Mouse (Mus musculus): Measurements from ENCODE around the gene Chn2. TPM values are rescaled to one million over a fixed set of nuclear protein-coding genes. Genes with fewer than 3 reads are reported as not detected.

The Chn2 gene
- polyA plus RNA-seq, 1 experiment from 2014 or later = 9.8 TPM

- Histone ChIP-seq H3K4me2 (ENCODE audit: low read depth, severe bottlenecking) (no peak overlapping the region), H3K4me3 (ENCODE audit: low read depth, low read length) (no peak overlapping the region), H3K36me3 (ENCODE audit: control insufficient read depth, insufficient read depth, low read length) (no peaks in the 10 kb centered on the region), H3K27me3 (ENCODE audit: control insufficient read depth, insufficient read depth, low read length) (no peaks in the 10 kb centered on the region), H3K27ac (replicated peaks; ENCODE audit: low read depth, low read length) (no peak overlapping the region), H3K9me3 (ENCODE audit: control insufficient read depth, low read length) (no peaks in the 10 kb centered on the region), H3K9ac (ENCODE audit: low read length) (no peak overlapping the region), H3K4me1 (ENCODE audit: control insufficient read depth, insufficient read depth, low read length) (no peaks in the 10 kb centered on the region)
- ATAC-seq (ENCODE audit: insufficient number of reproducible peaks, low FRiP score, low TSS enrichment, low read depth) = no peak
- 77% methylated on average over 10 of the region's 10 CpGs for WGBS
- no peak for DNase-seq (ENCODE audit: low spot score)
Observed at GRCm38 (mm10) chr6:54057661-54058060, 18.3 kb downstream of the Chn2 start.

- Histone ChIP-seq H3K9me3 (ENCODE audit: control insufficient read depth, low read length) (no peaks in the 10 kb centered on the region), H3K9ac (ENCODE audit: low read length) (no peak overlapping the region), H3K27ac (replicated peaks; ENCODE audit: low read depth, low read length) (no peak overlapping the region), H3K4me2 (ENCODE audit: low read depth, severe bottlenecking) (no peak overlapping the region), H3K4me3 (ENCODE audit: low read depth, low read length) (no peak overlapping the region), H3K27me3 (ENCODE audit: control insufficient read depth, insufficient read depth, low read length) (no peaks in the 10 kb centered on the region), H3K36me3 (ENCODE audit: control insufficient read depth, insufficient read depth, low read length) (no peaks in the 10 kb centered on the region), H3K4me1 (ENCODE audit: control insufficient read depth, insufficient read depth, low read length) (no peaks in the 10 kb centered on the region)
- WGBS = 58% methylated on average over 8 of the region's 8 CpGs
- ATAC-seq (ENCODE audit: insufficient number of reproducible peaks, low FRiP score, low TSS enrichment, low read depth) (no peak), DNase-seq (ENCODE audit: low spot score) (no peak)
Observed at GRCm38 (mm10) chr6:54058837-54059236, 19.5 kb downstream of the Chn2 start.

GRCm38 (mm10) chr6:54060258-54060657 is 20.9 kb downstream of the Chn2 start:
- Histone ChIP-seq H3K9me3 (ENCODE audit: control insufficient read depth, low read length) (no peaks in the 10 kb centered on the region), H3K27me3 (ENCODE audit: control insufficient read depth, insufficient read depth, low read length) (no peaks in the 10 kb centered on the region), H3K27ac (replicated peaks; ENCODE audit: low read depth, low read length) (no peak overlapping the region), H3K9ac (ENCODE audit: low read length) (no peak overlapping the region), H3K36me3 (ENCODE audit: control insufficient read depth, insufficient read depth, low read length) (no peaks in the 10 kb centered on the region), H3K4me2 (ENCODE audit: low read depth, severe bottlenecking) (no peak overlapping the region), H3K4me1 (ENCODE audit: control insufficient read depth, insufficient read depth, low read length) (no peaks in the 10 kb centered on the region), H3K4me3 (ENCODE audit: low read depth, low read length) (no peak overlapping the region)
- WGBS = 85% methylated on average over 3 of the region's 3 CpGs
- no peak for ATAC-seq (ENCODE audit: insufficient number of reproducible peaks, low FRiP score, low TSS enrichment, low read depth)
- DNase-seq (ENCODE audit: low spot score) = no peak

GRCm38 (mm10) chr6:54061375-54061774 is 22.0 kb downstream of the Chn2 start:
- no peak for DNase-seq (ENCODE audit: low spot score)
- Histone ChIP-seq H3K4me1 (ENCODE audit: control insufficient read depth, insufficient read depth, low read length) (no peaks in the 10 kb centered on the region), H3K9me3 (ENCODE audit: control insufficient read depth, low read length) (no peaks in the 10 kb centered on the region), H3K4me2 (ENCODE audit: low read depth, severe bottlenecking) (no peak overlapping the region), H3K27ac (replicated peaks; ENCODE audit: low read depth, low read length) (no peak overlapping the region), H3K9ac (ENCODE audit: low read length) (no peak overlapping the region), H3K36me3 (ENCODE audit: control insufficient read depth, insufficient read depth, low read length) (no peaks in the 10 kb centered on the region), H3K4me3 (ENCODE audit: low read depth, low read length) (no peak overlapping the region), H3K27me3 (ENCODE audit: control insufficient read depth, insufficient read depth, low read length) (no peaks in the 10 kb centered on the region)
- WGBS = 73% methylated on average over 9 of the region's 9 CpGs
- ATAC-seq (ENCODE audit: insufficient number of reproducible peaks, low FRiP score, low TSS enrichment, low read depth) = no peak

GRCm38 (mm10) chr6:54063878-54064277 is 24.5 kb downstream of the Chn2 start:
- Histone ChIP-seq H3K4me2 (ENCODE audit: low read depth, severe bottlenecking) (no peak overlapping the region), H3K4me1 (ENCODE audit: control insufficient read depth, insufficient read depth, low read length) (no peaks in the 10 kb centered on the region), H3K9me3 (ENCODE audit: control insufficient read depth, low read length) (no peaks in the 10 kb centered on the region), H3K9ac (ENCODE audit: low read length) (no peak overlapping the region), H3K4me3 (ENCODE audit: low read depth, low read length) (no peak overlapping the region), H3K27ac (replicated peaks; ENCODE audit: low read depth, low read length) (no peak overlapping the region), H3K27me3 (ENCODE audit: control insufficient read depth, insufficient read depth, low read length) (no peaks in the 10 kb centered on the region), H3K36me3 (ENCODE audit: control insufficient read depth, insufficient read depth, low read length) (no peaks in the 10 kb centered on the region)
- no peak for ATAC-seq (ENCODE audit: insufficient number of reproducible peaks, low FRiP score, low TSS enrichment, low read depth)
- 79% methylated on average over 6 of the region's 6 CpGs for WGBS
- no peak for DNase-seq (ENCODE audit: low spot score)

GRCm38 (mm10) chr6:54067380-54067779 is 28.0 kb downstream of the Chn2 start:
- no peak overlapping the region for H3K4me2 ChIP-seq (ENCODE audit: low read depth, severe bottlenecking)
- H3K4me1 ChIP-seq (ENCODE audit: control insufficient read depth, insufficient read depth, low read length) = no peaks in the 10 kb centered on the region
- no peak overlapping the region for H3K27ac ChIP-seq (replicated peaks; ENCODE audit: low read depth, low read length)
- H3K36me3 ChIP-seq (ENCODE audit: control insufficient read depth, insufficient read depth, low read length) = no peaks in the 10 kb centered on the region
- H3K4me3 ChIP-seq (ENCODE audit: low read depth, low read length) = no peak overlapping the region
- 81% methylated on average over 5 of the region's 5 CpGs for WGBS
- no peaks in the 10 kb centered on the region for H3K27me3 ChIP-seq (ENCODE audit: control insufficient read depth, insufficient read depth, low read length)
- no peak overlapping the region for H3K9ac ChIP-seq (ENCODE audit: low read length)
- DNase-seq (ENCODE audit: low spot score) (no peak), ATAC-seq (ENCODE audit: insufficient number of reproducible peaks, low FRiP score, low TSS enrichment, low read depth) (no peak)
- no peaks in the 10 kb centered on the region for H3K9me3 ChIP-seq (ENCODE audit: control insufficient read depth, low read length)

- no peak for ATAC-seq (ENCODE audit: insufficient number of reproducible peaks, low FRiP score, low TSS enrichment, low read depth)
- no peak overlapping the region for H3K27ac ChIP-seq (replicated peaks; ENCODE audit: low read depth, low read length)
- 76% methylated on average over 5 of the region's 5 CpGs for WGBS
Observed at GRCm38 (mm10) chr6:54068882-54069281, 29.5 kb downstream of the Chn2 start.

GRCm38 (mm10) chr6:54070736-54071135 is 31.4 kb downstream of the Chn2 start:
- no peak for DNase-seq (ENCODE audit: low spot score)
- no peak overlapping the region for H3K27ac ChIP-seq (replicated peaks; ENCODE audit: low read depth, low read length)
- ATAC-seq (ENCODE audit: insufficient number of reproducible peaks, low FRiP score, low TSS enrichment, low read depth) = no peak
- H3K9ac ChIP-seq (ENCODE audit: low read length) = no peak overlapping the region
- no peaks in the 10 kb centered on the region for H3K9me3 ChIP-seq (ENCODE audit: control insufficient read depth, low read length)
- H3K4me3 ChIP-seq (ENCODE audit: low read depth, low read length) = no peak overlapping the region
- no peak overlapping the region for H3K4me2 ChIP-seq (ENCODE audit: low read depth, severe bottlenecking)
- 57% methylated on average over 6 of the region's 6 CpGs for WGBS
- no peaks in the 10 kb centered on the region for H3K27me3 ChIP-seq (ENCODE audit: control insufficient read depth, insufficient read depth, low read length)
- H3K36me3 ChIP-seq (ENCODE audit: control insufficient read depth, insufficient read depth, low read length) = no peaks in the 10 kb centered on the region
- 0 out of 2 replicates have a peak, but pooled peaks cover 3% of the 10 kb centered on the region for H3K4me1 ChIP-seq (ENCODE audit: control insufficient read depth, insufficient read depth, low read length)

More at GRCm38 (mm10) chr6:54068882-54069281, 29.5 kb downstream of the Chn2 start:
- H3K4me2 ChIP-seq (ENCODE audit: low read depth, severe bottlenecking) = no peak overlapping the region
- DNase-seq (ENCODE audit: low spot score) = no peak
- no peak overlapping the region for H3K9ac ChIP-seq (ENCODE audit: low read length)
- H3K9me3 ChIP-seq (ENCODE audit: control insufficient read depth, low read length) = no peaks in the 10 kb centered on the region
- no peaks in the 10 kb centered on the region for H3K4me1 ChIP-seq (ENCODE audit: control insufficient read depth, insufficient read depth, low read length)
- H3K27me3 ChIP-seq (ENCODE audit: control insufficient read depth, insufficient read depth, low read length) = no peaks in the 10 kb centered on the region
- H3K4me3 ChIP-seq (ENCODE audit: low read depth, low read length) = no peak overlapping the region
- H3K36me3 ChIP-seq (ENCODE audit: control insufficient read depth, insufficient read depth, low read length) = no peaks in the 10 kb centered on the region

GRCm38 (mm10) chr6:54071478-54071877 is 32.1 kb downstream of the Chn2 start:
- no peaks in the 10 kb centered on the region for H3K27me3 ChIP-seq (ENCODE audit: control insufficient read depth, insufficient read depth, low read length)
- no peaks in the 10 kb centered on the region for H3K9me3 ChIP-seq (ENCODE audit: control insufficient read depth, low read length)
- H3K36me3 ChIP-seq (ENCODE audit: control insufficient read depth, insufficient read depth, low read length) = no peaks in the 10 kb centered on the region
- 0 out of 2 replicates have a peak, but pooled peaks cover 3% of the 10 kb centered on the region for H3K4me1 ChIP-seq (ENCODE audit: control insufficient read depth, insufficient read depth, low read length)
- WGBS = 86% methylated on average over 4 of the region's 4 CpGs
- DNase-seq (ENCODE audit: low spot score) (no peak), ATAC-seq (ENCODE audit: insufficient number of reproducible peaks, low FRiP score, low TSS enrichment, low read depth) (no peak)
- H3K4me3 ChIP-seq (ENCODE audit: low read depth, low read length) = no peak overlapping the region
- H3K4me2 ChIP-seq (ENCODE audit: low read depth, severe bottlenecking) = no peak overlapping the region
- no peak overlapping the region for H3K9ac ChIP-seq (ENCODE audit: low read length)
- H3K27ac ChIP-seq (replicated peaks; ENCODE audit: low read depth, low read length) = no peak overlapping the region

Data from limb, embryonic 11.5 days (tissue).